Mouse (Mus musculus) midbrain, embryonic 10.5 days (tissue): ENCODE measurements around the gene Mgat2. TPM values are rescaled to one million over a fixed set of nuclear protein-coding genes. Genes with fewer than 3 reads are reported as not detected.
"Not testable (repeated sequence)": the region's sequence is repeated elsewhere in the genome, so short reads cannot be mapped to it uniquely, and the experiment has no call there.

ENCODE experiments used
- DNase-seq: peaks from one replicate; pipeline ENCODE4 v3.0.0-alpha.2; 2017; ENCODE audit warnings: low spot score
- H3K27ac ChIP-seq: fragments of 300-500 bp; sonication (generic); replicated peaks from 2 replicates; pipeline ENCODE4 v1.5.1; 2016; ENCODE audit warnings: mild to moderate bottlenecking
- H3K27me3 ChIP-seq: fragments of 300-500 bp; sonication (generic); 2 replicates; pipeline ENCODE4 v1.6.1; 2016; ENCODE audit warnings: low read depth, mild to moderate bottlenecking; ENCODE audit not compliant: poor library complexity, severe bottlenecking
- H3K36me3 ChIP-seq: fragments of 300-500 bp; sonication (generic); 2 replicates; pipeline ENCODE4 v1.6.1; 2016; ENCODE audit warnings: mild to moderate bottlenecking, moderate library complexity
- H3K4me1 ChIP-seq: fragments of 300-500 bp; sonication (generic); 2 replicates; pipeline ENCODE4 v1.6.1; 2016
- H3K4me3 ChIP-seq: fragments of 300-500 bp; sonication (generic); 2 replicates; pipeline ENCODE4 v1.5.1; 2016; ENCODE audit warnings: mild to moderate bottlenecking, moderate library complexity
- H3K9me3 ChIP-seq: fragments of 300-500 bp; sonication (generic); replicated peaks from 2 replicates; pipeline ENCODE4 v1.6.1; 2016; ENCODE audit warnings: mild to moderate bottlenecking
- WGBS: fragments of 180-500 bp; shearing (Covaris S2); methylation state at CpG from one replicate; pipeline ENCODE4 v1.1.7; 2016; 5-methylcytosine and 5-hydroxymethylcytosine counted together
- polyA plus RNA-seq: library from polyadenylated mRNA; unstranded; fragments of >200 nt; fragmentation: Nextera tagmentation; extraction: Ambion mirVana; gene quantifications from 2 replicates; pipeline ENCODE4 v1.2.1, GENCODE M21; 2016

Gene Mgat2
- polyA plus RNA-seq, 1 experiment from 2014 or later, result 34.3 TPM

DNA sequence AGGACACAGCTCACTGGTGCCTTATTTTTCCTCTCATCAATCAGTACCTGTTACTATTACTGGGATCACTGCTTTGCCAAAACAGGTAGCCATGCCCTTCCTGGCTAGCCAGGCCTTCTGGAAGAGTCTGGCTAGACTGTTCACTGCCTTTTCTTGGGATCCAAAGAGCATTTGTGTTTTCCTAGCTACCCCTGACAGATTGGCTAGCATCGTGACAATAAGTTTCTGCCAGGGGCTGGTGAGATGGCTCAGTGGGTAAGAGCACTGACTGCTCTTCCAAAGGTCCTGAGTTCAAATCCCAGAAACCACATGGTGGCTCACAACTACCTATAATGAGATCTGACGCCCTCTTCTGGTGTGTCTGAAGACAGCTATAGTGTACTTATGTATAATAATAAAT lies 23.3 kb upstream of the Mgat2 start:
- H3K27ac ChIP-seq, H3K4me1 ChIP-seq, H3K4me3 ChIP-seq, H3K9me3 ChIP-seq, DNase-seq, H3K27me3 ChIP-seq: not testable (repeated sequence)
- 79% methylated on average over 2 of the region's 2 CpGs for WGBS
- peaks cover 23% of the 10 kb centered on the region for H3K36me3 ChIP-seq

- not testable (repeated sequence) for H3K9me3 ChIP-seq, H3K4me1 ChIP-seq, DNase-seq, H3K4me3 ChIP-seq, H3K27ac ChIP-seq, H3K27me3 ChIP-seq, H3K36me3 ChIP-seq
- WGBS, result 91% methylated on average over 4 of the region's 4 CpGs
Measured at GRCm38 (mm10) chr12:69163586-69163985, 20.4 kb upstream of the Mgat2 start.

GRCm38 (mm10) chr12:69164904-69165303 lies 19.1 kb upstream of the Mgat2 start:
- DNase-seq, result no peak
- WGBS, result 56% methylated on average over 3 of the region's 3 CpGs

DNA sequence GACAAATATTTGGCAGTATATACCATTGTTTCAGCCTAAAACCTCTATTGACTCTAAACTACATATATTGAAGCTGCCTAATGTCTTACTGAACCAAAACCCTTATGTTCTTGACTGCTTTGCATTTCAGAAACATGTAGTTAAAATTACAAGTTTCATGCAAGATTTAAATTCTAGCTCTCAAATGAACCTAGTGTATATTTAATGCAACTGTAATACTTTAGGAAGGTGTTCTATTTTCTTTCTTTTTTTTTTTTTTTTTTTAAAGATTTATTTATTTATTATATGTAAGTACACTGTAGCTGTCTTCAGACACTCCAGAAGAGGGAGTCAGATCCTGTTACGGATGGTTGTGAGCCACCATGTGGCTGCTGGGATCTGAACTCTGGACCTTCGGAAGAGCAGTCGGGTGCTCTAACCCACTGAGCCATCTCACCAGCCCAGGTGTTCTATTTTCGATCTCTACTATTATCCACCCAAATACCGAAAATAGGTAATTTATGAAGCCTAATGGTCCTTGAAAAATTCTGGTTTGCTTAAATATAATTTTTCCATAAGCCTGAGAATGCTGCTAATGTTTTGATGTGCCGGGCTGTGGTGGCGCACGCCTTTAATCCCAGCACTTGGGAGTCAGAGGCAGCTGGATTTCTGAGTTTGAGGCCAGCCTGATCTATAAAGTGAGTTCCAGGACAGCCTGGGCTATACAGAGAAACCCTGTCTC lies 16.9 kb upstream of the Mgat2 start:
- not testable (repeated sequence) for H3K27me3 ChIP-seq, H3K27ac ChIP-seq, H3K4me3 ChIP-seq, H3K36me3 ChIP-seq, DNase-seq, H3K9me3 ChIP-seq
- 70% methylated on average over 8 of the region's 8 CpGs for WGBS
- H3K4me1 ChIP-seq, result peaks cover 22% of the 10 kb centered on the region

More at GRCm38 (mm10) chr12:69164904-69165303, 19.1 kb upstream of the Mgat2 start:
- Histone ChIP-seq H3K27ac (no peak overlapping the region), H3K9me3 (no peaks in the 10 kb centered on the region), H3K4me3 (no peak overlapping the region), H3K4me1 (peaks cover 18% of the 10 kb centered on the region), H3K27me3 (no peaks in the 10 kb centered on the region), H3K36me3 (no peaks in the 10 kb centered on the region)

DNA sequence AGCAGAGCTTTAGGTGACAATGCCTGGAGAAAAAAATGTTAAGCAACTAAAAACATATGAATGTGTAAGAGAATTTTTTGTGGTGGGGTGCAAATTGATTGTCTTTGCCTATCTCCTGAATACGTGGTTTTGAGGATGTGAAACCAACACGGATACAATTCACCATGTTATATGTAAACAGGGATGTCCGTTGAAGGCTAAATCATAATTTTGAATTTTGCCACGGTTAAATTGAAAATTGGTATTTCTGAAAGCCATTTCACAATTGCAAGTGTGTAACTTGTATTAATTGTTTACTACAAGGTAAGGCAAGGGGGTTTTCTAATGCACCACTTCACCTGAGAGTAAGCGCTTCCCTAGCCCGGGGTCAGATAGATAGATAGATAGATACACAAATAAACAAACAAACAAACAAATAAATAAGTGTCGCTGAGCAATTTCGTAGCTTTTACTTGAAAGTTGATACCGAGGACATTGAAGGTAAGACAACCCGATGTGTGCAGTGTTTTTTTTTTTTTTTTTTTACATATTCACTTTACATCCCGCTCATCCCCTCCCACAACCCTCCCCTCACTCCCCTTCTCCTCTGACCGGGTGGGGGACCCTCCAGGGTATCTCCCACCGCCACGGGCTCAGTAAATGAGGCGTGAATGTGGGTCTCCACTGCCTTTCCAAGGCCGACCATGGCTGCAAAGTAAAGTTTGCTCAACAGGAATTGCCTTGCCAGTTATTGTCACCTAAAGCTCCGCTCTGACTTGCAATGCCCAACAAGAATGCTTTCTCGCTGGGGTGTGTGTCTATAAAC lies 16.1 kb upstream of the Mgat2 start:
- 7% methylated on average over 18 of the region's 18 CpGs for WGBS
- no peak for DNase-seq

DNA sequence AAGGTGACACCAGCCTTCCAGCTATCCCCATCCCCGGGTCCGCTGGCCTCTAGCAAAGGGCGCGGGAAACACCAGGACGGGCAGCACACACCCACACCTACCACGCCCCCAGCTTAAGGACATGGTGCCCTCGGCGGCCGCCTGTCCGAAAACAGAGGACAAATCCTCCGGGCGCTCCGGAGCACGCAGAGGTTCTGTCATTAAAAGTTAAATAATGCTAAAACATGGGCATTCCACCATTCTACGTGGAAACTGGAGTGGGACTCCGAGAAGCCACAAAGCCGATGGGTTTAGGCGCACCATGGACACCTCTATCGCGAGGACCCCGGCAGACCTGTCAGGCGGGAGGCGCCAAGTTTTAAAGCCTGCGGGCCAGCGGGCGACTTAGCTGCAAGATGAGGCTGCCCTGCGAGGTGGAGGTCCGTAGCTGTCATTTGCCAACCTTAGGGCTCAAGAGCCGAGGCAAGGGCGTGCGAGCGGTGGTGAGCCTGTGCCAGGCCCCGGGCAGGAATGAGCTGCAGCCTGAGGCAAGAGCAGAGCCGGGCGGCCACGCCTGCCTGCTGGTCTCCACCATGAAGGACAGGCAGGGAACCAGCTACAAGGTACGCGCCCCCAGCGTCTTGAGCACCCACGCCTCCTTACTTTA lies 15.4 kb upstream of the Mgat2 start, which contains the start of gene Lrr1:
Gene Lrr1 (plus strand): TSS at position 354 of the 646 bp plus-strand sequence.
- H3K4me3 ChIP-seq, result peak within 1 kb of the TSS; percentile 93
- peak; percentile 87 for DNase-seq
- peak within 1 kb of the TSS; percentile 99 for H3K27ac ChIP-seq
- peaks cover 22% of the 10 kb centered on the region for H3K4me1 ChIP-seq
- H3K9me3 ChIP-seq, result no peaks in the 10 kb centered on the region
- peaks cover 18% of the 10 kb centered on the region for H3K36me3 ChIP-seq
- under 1% methylated on average over 40 of the region's 40 CpGs for WGBS
- no peaks in the 10 kb centered on the region for H3K27me3 ChIP-seq

More for the DNA sequence above, 16.1 kb upstream of the Mgat2 start:
- H3K36me3 ChIP-seq, result peaks cover 11% of the 10 kb centered on the region
- peak overlapping the region; percentile 99 for H3K27ac ChIP-seq
- H3K4me1 ChIP-seq, result peaks cover 22% of the 10 kb centered on the region
- peak overlapping the region; percentile 93 for H3K4me3 ChIP-seq
- no peaks in the 10 kb centered on the region for H3K27me3 ChIP-seq
- H3K9me3 ChIP-seq, result no peaks in the 10 kb centered on the region

DNA sequence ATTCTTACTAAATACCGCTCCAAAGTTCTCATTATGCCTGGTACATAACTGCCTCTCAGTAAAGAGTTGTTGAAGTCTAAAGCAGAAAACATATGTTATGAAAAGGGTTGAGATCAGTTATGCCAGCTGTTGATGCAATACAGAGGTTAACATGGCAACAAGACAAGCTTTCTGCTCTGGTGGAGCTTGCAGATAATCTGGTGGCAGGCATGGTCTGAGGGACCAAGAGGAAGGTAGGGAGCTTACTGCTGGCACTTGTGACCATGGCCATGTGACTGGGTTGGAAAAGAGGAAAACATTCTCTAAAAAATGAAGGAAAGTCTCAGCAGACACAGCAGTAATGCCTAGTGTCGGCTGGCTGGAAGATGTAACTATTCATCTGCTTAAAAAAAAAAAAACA lies 12.7 kb upstream of the Mgat2 start:
- peaks cover 22% of the 10 kb centered on the region for H3K4me1 ChIP-seq
- H3K9me3 ChIP-seq, result no peaks in the 10 kb centered on the region
- no peak overlapping the region for H3K27ac ChIP-seq
- no peak for DNase-seq
- no peak overlapping the region for H3K4me3 ChIP-seq
- no peaks in the 10 kb centered on the region for H3K27me3 ChIP-seq
- H3K36me3 ChIP-seq, result peaks cover 45% of the 10 kb centered on the region
- 94% methylated on average over 2 of the region's 2 CpGs for WGBS

DNA sequence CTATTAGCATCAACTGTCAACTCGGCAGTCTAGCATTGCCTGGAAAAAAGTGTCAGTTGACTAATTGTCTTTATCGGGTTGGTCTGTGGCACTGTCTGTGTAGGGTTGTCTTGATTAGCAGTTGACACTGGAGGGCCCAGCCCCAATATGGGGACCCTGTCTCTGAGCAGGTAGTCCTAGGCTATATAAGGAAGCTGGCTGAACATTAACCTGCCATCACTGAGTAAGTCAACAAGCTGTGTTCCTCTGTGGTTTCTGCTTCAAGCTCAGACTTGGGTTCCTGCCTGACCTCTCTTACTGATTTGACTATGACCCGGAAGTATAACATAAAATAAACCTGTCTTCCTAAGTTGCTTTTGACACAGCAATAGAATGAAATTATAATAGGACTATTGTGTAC lies 8.0 kb upstream of the Mgat2 start:
- H3K4me1 ChIP-seq, result no peaks in the 10 kb centered on the region
- no peaks in the 10 kb centered on the region for H3K27me3 ChIP-seq
- DNase-seq, result no peak
- WGBS, result 95% methylated on average over 3 of the region's 3 CpGs
- H3K27ac ChIP-seq, result no peak overlapping the region
- H3K4me3 ChIP-seq, result no peak overlapping the region
- peaks cover 82% of the 10 kb centered on the region for H3K36me3 ChIP-seq
- no peaks in the 10 kb centered on the region for H3K9me3 ChIP-seq

GRCm38 (mm10) chr12:69177526-69177925 lies 6.4 kb upstream of the Mgat2 start:
- no peak for DNase-seq
- H3K9me3 ChIP-seq, result no peaks in the 10 kb centered on the region
- no peak overlapping the region for H3K4me3 ChIP-seq
- WGBS, result 87% methylated on average over 3 of the region's 3 CpGs
- peaks cover 90% of the 10 kb centered on the region for H3K36me3 ChIP-seq
- no peak overlapping the region for H3K27ac ChIP-seq
- H3K27me3 ChIP-seq, result no peaks in the 10 kb centered on the region
- no peaks in the 10 kb centered on the region for H3K4me1 ChIP-seq

- peaks cover 72% of the 10 kb centered on the region for H3K36me3 ChIP-seq
Measured at GRCm38 (mm10) chr12:69179371-69179770, 4.6 kb upstream of the Mgat2 start.

DNA sequence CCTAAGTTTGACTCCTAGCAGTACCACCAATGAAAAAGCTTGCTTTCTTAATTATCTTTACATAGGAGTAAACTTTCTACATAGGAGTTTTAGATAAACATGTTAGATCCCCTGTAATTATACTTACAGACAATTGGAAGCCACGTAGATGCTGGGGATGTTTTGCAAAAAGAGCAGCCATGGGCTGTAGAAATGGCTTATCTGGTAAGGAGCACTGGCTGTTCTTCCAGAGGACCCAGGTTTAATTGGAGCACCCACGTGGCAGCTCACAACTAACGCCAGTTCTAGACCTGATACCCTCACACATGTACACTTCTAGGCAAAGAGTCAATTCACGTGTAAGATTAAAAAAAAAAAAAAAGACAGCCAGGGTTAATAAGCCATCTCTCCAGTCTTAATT lies 2.2 kb upstream of the Mgat2 start:
- no peaks in the 10 kb centered on the region for H3K9me3 ChIP-seq
- 93% methylated on average over 4 of the region's 4 CpGs for WGBS
- no peak for DNase-seq
- H3K27me3 ChIP-seq, result no peaks in the 10 kb centered on the region
- peaks cover 27% of the 10 kb centered on the region for H3K4me1 ChIP-seq
- H3K27ac ChIP-seq, result no peak overlapping the region
- H3K4me3 ChIP-seq, result no peak overlapping the region
- peaks cover 49% of the 10 kb centered on the region for H3K36me3 ChIP-seq

More at GRCm38 (mm10) chr12:69179371-69179770, 4.6 kb upstream of the Mgat2 start:
- Histone ChIP-seq H3K27ac (no peak overlapping the region), H3K27me3 (no peaks in the 10 kb centered on the region), H3K4me1 (peaks cover 5% of the 10 kb centered on the region), H3K9me3 (no peaks in the 10 kb centered on the region), H3K4me3 (no peak overlapping the region)
- no peak for DNase-seq
- WGBS, result 82% methylated on average over 12 of the region's 12 CpGs

GRCm38 (mm10) chr12:69184342-69185295 lies 662 bp downstream of the Mgat2 start:
- DNase-seq, result peak; percentile 69
- Histone ChIP-seq H3K9me3 (no peaks in the 10 kb centered on the region), H3K27me3 (no peaks in the 10 kb centered on the region), H3K4me3 (peak overlapping the region; percentile 87), H3K27ac (peak overlapping the region; percentile 94), H3K36me3 (peaks cover 45% of the 10 kb centered on the region), H3K4me1 (peaks cover 33% of the 10 kb centered on the region)
- 3% methylated on average over 86 of the region's 86 CpGs for WGBS
